14 mouse cellular contexts compared by ENCODE assay signal in genomic region chr10:108567456-108567855, GRCm38 (mm10).
DNase-seq lines count a peak whose midpoint lies in the region; TF ChIP-seq lines count a peak whose summit lies in the region.
"Had no signal": no experiment of that assay in that cellular context is flagged by ENCODE, and none has a peak within 500 bp of the region (broad histone marks: within the 10 kb centered on the region; RNA-seq: fewer than 3 reads in every experiment).

No protein-coding gene starts in this region.

- WGBS in lung, adult 2 months: 93% methylated on average over 6 of the region's 6 CpGs

- no peak for TF ChIP-seq POLR2A in lung, adult 2 months (IDR thresholded peaks at IDR 0.05; ENCODE audit: borderline replicate concordance, extremely low read depth, low read depth, low read length)

- H3K4me1 ChIP-seq in lung, adult 2 months (ENCODE audit: control insufficient read depth, insufficient read depth, low read length): no peaks in the 10 kb centered on the region; the same call in 1 of the 2 replicates
- H3K4me1 ChIP-seq: liver, embryonic 15.5 days had no signal

- intact Hi-C loops in gastrocnemius, adult 2 months (cut with DNase I): no loop called here
- intact Hi-C loops in gastrocnemius, postnatal 14 days (cut with DNase I; ENCODE audit: low total_unique reads): no loop called here
- intact Hi-C loops in left cerebral cortex, adult 2 months (cut with DNase I): no loop called here
- intact Hi-C loops in left cerebral cortex, postnatal 14 days (cut with DNase I): no loop called here

- H3K4me3 ChIP-seq in gastrocnemius, adult 2 months: no peak overlapping the region
- H3K4me3 ChIP-seq in left cerebral cortex, adult 2 months: no peak overlapping the region
- no peak overlapping the region for H3K4me3 ChIP-seq in lung, adult 2 months (replicated peaks; ENCODE audit: extremely low read depth, low read depth, low read length)
- H3K4me3 ChIP-seq: heart, adult 2 months; hindbrain, embryonic 12.5 days; liver, embryonic 15.5 days; midbrain, embryonic 15.5 days; neural tube, embryonic 13.5 days had no signal

- TF ChIP-seq CTCF in gastrocnemius, adult 2 months (IDR thresholded peaks at IDR 0.05): no peak
- TF ChIP-seq CTCF in left cerebral cortex, adult 2 months (IDR thresholded peaks at IDR 0.05): no peak
- TF ChIP-seq CTCF in lung, adult 2 months (IDR thresholded peaks at IDR 0.05; ENCODE audit: insufficient read depth, low read length): no peak

- DNase-seq in gastrocnemius, adult 2 months: no peak
- no peak for DNase-seq in gastrocnemius, postnatal 14 days
- no peak for DNase-seq in left cerebral cortex, adult 2 months (ENCODE audit: extremely low spot score in 1 of 2, low spot score in 2 of 2)
- no peak for DNase-seq in left cerebral cortex, postnatal 14 days (ENCODE audit: low spot score in 2 of 2)
- DNase-seq in cerebellum, adult 9-10 months: peak; percentile 85
- no peak for DNase-seq in lung, adult 2 months
- no peak for DNase-seq in embryo, embryonic 10 days (ENCODE audit: low spot score)
- DNase-seq: left cerebral cortex, postnatal 4 days; thymus, postnatal 14 days had no signal

- 0 out of 2 replicates have a peak overlapping the region, but pooled peaks have one; percentile 43 for H3K27ac ChIP-seq in gastrocnemius, adult 2 months
- peak overlapping the region; percentile 53 for H3K27ac ChIP-seq in left cerebral cortex, adult 2 months
- H3K27ac ChIP-seq: heart, adult 2 months; hindbrain, embryonic 12.5 days; liver, embryonic 15.5 days; midbrain, embryonic 15.5 days had no signal
